Mouse (Mus musculus) liver (tissue): Measurements from ENCODE around the gene Ankrd39.

Experiments
- DNase-seq: peaks from one replicate; pipeline ENCODE4 v3.0.0-alpha.2; 2020; ENCODE audit warnings: mixed read lengths

Gene Ankrd39

GRCm38 (mm10) chr1:36528351-36528750, 18.9 kb downstream of the Ankrd39 start:
- DNase-seq = no peak

GRCm38 (mm10) chr1:36526903-36527302, 20.3 kb downstream of the Ankrd39 start:
- DNase-seq = no peak

GRCm38 (mm10) chr1:36525774-36526173, 21.5 kb downstream of the Ankrd39 start:
- DNase-seq = no peak

- DNase-seq = no peak
Measured at GRCm38 (mm10) chr1:36524058-36524457, 23.2 kb downstream of the Ankrd39 start.

- no peak for DNase-seq
Measured at GRCm38 (mm10) chr1:36523332-36524013, 23.8 kb downstream of the Ankrd39 start.

GRCm38 (mm10) chr1:36522210-36522609, 25.0 kb downstream of the Ankrd39 start:
- no peak for DNase-seq

- no peak for DNase-seq
Measured at GRCm38 (mm10) chr1:36519626-36520025, 27.6 kb downstream of the Ankrd39 start.

- no peak for DNase-seq
Measured at GRCm38 (mm10) chr1:36518259-36518658, 29.0 kb downstream of the Ankrd39 start.

- DNase-seq = peak; percentile 29
Measured at GRCm38 (mm10) chr1:36513718-36514117, 33.5 kb downstream of the Ankrd39 start.

- no peak for DNase-seq
Measured at GRCm38 (mm10) chr1:36513310-36513709, 33.9 kb downstream of the Ankrd39 start.

GRCm38 (mm10) chr1:36512966-36513280, 34.3 kb downstream of the Ankrd39 start:
- no peak for DNase-seq

GRCm38 (mm10) chr1:36512089-36512965, 34.9 kb downstream of the Ankrd39 start:
- DNase-seq = peak; percentile 39

- peak; percentile 99 for DNase-seq
Measured at GRCm38 (mm10) chr1:36511289-36512021, 35.8 kb downstream of the Ankrd39 start, which contains the start of gene Cnnm3. Gene Cnnm3 (plus strand): TSS chr1:36511867.

GRCm38 (mm10) chr1:36508238-36508637, 39.0 kb downstream of the Ankrd39 start:
- no peak for DNase-seq

GRCm38 (mm10) chr1:36501261-36501660, 46.0 kb downstream of the Ankrd39 start:
- peak; percentile 75 for DNase-seq

GRCm38 (mm10) chr1:36497312-36497711, 49.9 kb downstream of the Ankrd39 start:
- no peak for DNase-seq

- DNase-seq = no peak
Measured at GRCm38 (mm10) chr1:36496719-36497118, 50.5 kb downstream of the Ankrd39 start.

GRCm38 (mm10) chr1:36493299-36493698, 53.9 kb downstream of the Ankrd39 start:
- no peak for DNase-seq

GRCm38 (mm10) chr1:36492416-36493139, 54.7 kb downstream of the Ankrd39 start:
- DNase-seq = peak; percentile 30

GRCm38 (mm10) chr1:36489661-36490060, 57.6 kb downstream of the Ankrd39 start:
- DNase-seq = no peak
